Mouse (Mus musculus): Measurements from ENCODE around the gene Atp6v0a2.

The Atp6v0a2 gene

GRCm38 (mm10) chr5:124636694-124637093, 8.3 kb downstream of the Atp6v0a2 start:
- no peak for DNase-seq (ENCODE audit: low spot score)

DNA sequence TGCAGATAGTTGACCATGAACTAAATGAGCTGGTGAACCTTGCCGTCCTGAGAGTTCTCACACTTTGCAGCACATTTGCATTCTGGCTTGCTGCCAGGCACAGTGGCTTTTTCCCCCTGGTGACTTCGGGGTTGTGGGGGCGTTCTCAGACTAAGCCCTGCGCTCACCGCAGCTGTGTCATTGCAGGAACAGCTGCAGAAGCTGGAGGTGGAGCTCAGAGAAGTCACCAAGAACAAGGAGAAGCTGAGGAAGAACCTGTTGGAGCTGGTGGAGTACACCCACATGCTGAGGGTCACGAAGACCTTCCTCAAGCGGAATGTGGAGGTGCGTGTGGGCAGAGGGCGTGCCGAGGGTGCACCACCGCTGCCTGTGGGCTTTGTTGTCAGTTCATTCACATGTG, 8.9 kb downstream of the Atp6v0a2 start:
- no peak for DNase-seq (ENCODE audit: low spot score)

- no peak for DNase-seq (ENCODE audit: low spot score)
Observed at GRCm38 (mm10) chr5:124637836-124638235, 9.5 kb downstream of the Atp6v0a2 start.

DNA sequence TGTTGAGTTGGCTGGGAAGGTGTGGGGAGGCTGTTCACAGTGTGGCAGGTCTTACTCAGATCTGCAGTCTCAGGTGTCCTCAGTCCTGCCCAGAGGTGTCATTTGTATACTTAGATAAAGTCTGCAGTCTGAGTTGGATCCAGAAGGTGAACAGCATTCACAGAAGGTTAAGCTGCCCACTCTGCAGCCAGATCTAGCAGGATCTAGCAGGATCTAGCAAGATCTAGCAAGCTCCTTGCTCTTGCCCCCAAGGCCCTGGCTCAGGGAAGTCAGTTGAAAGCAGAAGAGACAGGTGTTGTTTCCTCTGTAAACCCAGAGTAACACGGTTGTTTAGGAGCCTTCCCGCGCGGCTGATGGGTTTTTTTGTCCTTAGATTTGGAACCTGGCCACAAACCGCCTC, 85.4 kb downstream of the Atp6v0a2 start:
- DNase-seq (ENCODE audit: low spot score): no peak

GRCm38 (mm10) chr5:124715135-124715534, 86.8 kb downstream of the Atp6v0a2 start:
- no peak for DNase-seq (ENCODE audit: low spot score)

DNA sequence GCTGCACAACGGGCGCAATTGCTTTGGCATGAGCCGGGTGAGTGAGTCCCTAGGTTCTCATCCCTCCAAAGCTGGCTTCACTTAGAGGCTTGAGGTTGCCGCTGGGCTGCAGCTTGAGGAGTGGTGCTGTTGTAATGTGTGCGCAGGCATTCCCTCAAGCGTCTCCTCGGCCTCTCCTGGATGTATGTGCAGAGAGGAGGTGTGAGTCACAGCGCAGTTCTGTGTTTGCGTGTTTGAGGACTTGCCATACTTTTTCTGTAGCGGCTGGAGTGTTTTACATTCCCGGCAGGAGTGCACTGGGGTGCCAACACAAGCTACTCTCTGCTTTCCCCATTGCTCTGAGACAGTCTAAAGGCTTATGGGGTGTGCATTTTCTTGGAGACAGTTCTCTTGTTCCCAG, 89.6 kb downstream of the Atp6v0a2 start:
- DNase-seq (ENCODE audit: low spot score): no peak

GRCm38 (mm10) chr5:124718396-124718795, 90.0 kb downstream of the Atp6v0a2 start:
- DNase-seq (ENCODE audit: low spot score): no peak

DNA sequence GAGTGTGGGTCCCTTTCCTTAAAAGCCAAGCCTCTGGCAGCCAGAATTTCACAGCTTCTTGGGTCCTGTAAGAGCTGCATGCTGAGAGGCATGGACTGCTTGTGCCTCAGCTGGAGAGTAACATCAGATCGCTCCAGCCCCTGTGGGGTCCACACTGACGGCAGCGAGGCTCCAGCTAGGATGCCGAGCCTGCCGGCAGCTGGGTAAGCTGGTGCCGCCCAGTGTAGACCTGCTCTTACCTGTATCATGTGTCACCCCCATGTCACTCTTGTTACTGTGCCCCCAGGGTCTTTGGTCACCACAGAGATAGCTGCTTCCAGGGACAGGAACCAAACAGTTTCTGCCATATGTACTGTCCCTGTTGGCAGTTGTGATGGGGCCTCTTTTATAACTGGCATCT, 94.7 kb downstream of the Atp6v0a2 start:
- DNase-seq (ENCODE audit: low spot score): no peak

GRCm38 (mm10) chr5:124724997-124725396, 96.6 kb downstream of the Atp6v0a2 start, which contains the start of gene Dnah10:
Gene Dnah10, plus strand, starts transcription at chr5:124725085.
- peak; percentile 3 for DNase-seq (ENCODE audit: low spot score)

GRCm38 (mm10) chr5:124729662-124730206, 101.4 kb downstream of the Atp6v0a2 start:
- no peak for DNase-seq (ENCODE audit: low spot score)

DNA sequence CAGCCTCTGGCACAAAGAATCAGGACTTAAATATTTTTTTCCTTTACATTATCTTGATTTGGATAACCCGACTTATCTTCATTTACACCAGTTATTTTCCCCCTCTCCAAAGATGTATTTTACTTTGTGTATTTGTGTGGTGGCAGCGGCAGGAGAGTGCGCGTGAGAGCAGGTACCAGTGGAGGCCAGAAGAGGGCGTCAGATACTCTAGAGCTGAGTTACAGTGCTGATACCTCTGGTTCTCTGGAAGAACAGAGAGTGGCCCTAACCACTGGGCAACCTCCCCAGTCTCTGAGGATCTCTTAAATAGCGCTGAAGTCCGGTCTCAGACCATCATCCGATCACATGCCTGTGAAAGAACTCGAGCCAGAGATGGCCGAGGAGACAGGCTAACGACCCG, 105.6 kb downstream of the Atp6v0a2 start:
- DNase-seq (ENCODE audit: low spot score): no peak

DNA sequence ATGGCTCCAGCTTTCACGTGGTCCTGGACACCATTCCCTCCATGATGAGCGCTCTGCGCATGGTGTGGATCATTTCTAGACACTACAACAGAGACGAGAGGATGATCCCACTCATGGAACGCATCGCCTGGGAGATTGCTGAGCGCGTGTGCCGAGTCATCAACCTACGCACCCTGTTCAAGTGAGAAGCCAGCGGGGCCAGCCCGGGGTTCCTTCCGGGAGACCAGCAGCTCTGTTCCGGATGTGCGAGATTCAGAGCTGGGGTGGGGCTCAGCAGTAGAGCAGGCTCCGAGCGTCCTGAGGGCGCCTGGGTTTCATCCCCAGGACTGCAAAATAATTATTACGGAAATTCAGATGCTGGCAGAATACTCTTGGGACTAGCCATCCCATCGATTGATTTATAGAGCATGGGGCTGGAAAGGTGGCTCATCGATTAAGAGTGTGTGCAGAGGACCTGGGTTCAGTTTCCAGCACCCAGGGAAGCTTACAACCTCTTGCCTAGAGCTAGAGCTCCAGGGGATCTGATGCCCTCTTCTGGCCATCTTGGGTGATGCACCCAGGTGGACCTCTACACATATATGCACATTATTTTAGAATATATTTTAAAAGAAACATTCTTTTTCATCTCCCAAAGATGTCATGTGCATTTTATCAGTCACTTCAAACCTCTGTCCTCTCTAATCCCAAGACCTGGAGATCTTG, 113.7 kb downstream of the Atp6v0a2 start:
- DNase-seq (ENCODE audit: low spot score): no peak

- no peak for DNase-seq (ENCODE audit: low spot score)
Observed at GRCm38 (mm10) chr5:124743841-124744240, 115.5 kb downstream of the Atp6v0a2 start.

GRCm38 (mm10) chr5:124746220-124746619, 117.8 kb downstream of the Atp6v0a2 start:
- no peak for DNase-seq (ENCODE audit: low spot score)

- no peak for DNase-seq (ENCODE audit: low spot score)
Observed at GRCm38 (mm10) chr5:124748296-124748695, 119.9 kb downstream of the Atp6v0a2 start.

DNA sequence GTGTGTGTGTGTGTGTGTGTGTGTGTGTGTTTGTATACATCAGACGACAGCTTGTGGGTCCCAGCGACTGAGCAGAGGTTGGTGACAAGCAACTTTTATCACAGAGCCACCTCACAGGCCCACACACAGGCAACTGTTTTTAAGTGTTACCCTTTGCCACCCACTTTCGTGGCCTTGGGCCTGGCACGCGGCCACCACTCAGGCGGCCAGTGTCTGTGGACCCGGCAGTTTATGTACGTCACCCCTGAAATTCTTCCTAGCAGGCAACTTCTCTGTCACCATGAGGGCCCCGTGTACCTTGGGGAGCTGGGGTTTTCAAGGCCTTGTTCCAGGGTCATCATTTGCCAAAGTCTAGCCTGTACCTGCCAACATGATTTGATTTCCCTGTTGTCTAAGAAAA, 123.3 kb downstream of the Atp6v0a2 start:
- no peak for DNase-seq (ENCODE audit: low spot score)

DNA sequence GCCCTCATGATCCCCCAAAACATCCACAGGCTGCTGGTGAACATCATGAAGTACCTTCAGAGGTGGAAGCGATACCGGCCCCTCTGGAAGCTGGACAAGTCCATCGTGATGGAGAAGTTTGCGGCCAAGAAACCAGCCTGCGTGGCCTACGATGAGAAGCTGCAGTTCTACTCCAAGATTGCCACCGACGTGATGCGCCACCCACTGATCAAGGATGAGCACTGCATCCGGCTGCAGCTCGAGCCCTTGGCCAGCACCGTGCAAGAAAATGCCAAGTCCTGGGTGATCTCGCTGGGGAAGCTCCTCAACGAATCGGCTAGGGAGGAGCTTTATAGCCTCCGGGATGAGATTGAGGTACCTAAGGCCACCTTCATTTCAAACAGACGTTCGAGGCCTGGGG, 132.6 kb downstream of the Atp6v0a2 start:
- no peak for DNase-seq (ENCODE audit: low spot score)

GRCm38 (mm10) chr5:124761787-124762186, 133.4 kb downstream of the Atp6v0a2 start:
- DNase-seq (ENCODE audit: low spot score): no peak
